Comparison of ENCODE assay signal across 9 mouse cellular contexts in genomic region chr5:113547949-113548700, GRCm38 (mm10). TPM values are rescaled to one million over a fixed set of nuclear protein-coding genes. Genes with fewer than 3 reads are reported as not detected.
DNase-seq lines count a peak whose midpoint lies in the region; ATAC-seq and TF ChIP-seq lines count a peak whose summit lies in the region.
"Had no signal": no experiment of that assay in that cellular context is flagged by ENCODE, and none has a peak within 500 bp of the region (broad histone marks: within the 10 kb centered on the region; RNA-seq: fewer than 3 reads in every experiment).

No protein-coding gene starts in this region.

- H3K4me1 ChIP-seq in midbrain, embryonic 10.5 days: peaks cover 30% of the 10 kb centered on the region
- peaks cover 10% of the 10 kb centered on the region for H3K4me1 ChIP-seq in midbrain, embryonic 15.5 days

- H3K9me3 ChIP-seq in midbrain, embryonic 10.5 days (replicated peaks): no peaks in the 10 kb centered on the region
- no peaks in the 10 kb centered on the region for H3K9me3 ChIP-seq in midbrain, embryonic 15.5 days
- H3K9me3 ChIP-seq: embryonic facial prominence, embryonic 15.5 days had no signal

- H3K36me3 ChIP-seq in midbrain, embryonic 10.5 days: no peaks in the 10 kb centered on the region
- H3K36me3 ChIP-seq in midbrain, embryonic 15.5 days (replicated peaks): no peaks in the 10 kb centered on the region
- H3K36me3 ChIP-seq: embryonic facial prominence, embryonic 15.5 days had no signal

- H3K4me2 ChIP-seq in midbrain, embryonic 15.5 days: no peak overlapping the region
- H3K4me2 ChIP-seq: embryonic facial prominence, embryonic 15.5 days had no signal

- DNase-seq in midbrain, embryonic 10.5 days (ENCODE audit: low spot score): peak; percentile 49
- DNase-seq in Patski (ENCODE audit: low read depth, low spot score): no peak
- DNase-seq in cerebellum, postnatal 10 days: peak; percentile 83 to 85
- peak; percentile 60 to 63 for DNase-seq in left cerebral cortex, adult 18-20 months (ENCODE audit: low spot score in 2 of 2)
- no peak for DNase-seq in spleen, postnatal 36 days (ENCODE audit: low spot score in 2 of 2)

- H3K27ac ChIP-seq in midbrain, embryonic 10.5 days (replicated peaks): no peak overlapping the region
- no peak overlapping the region for H3K27ac ChIP-seq in midbrain, embryonic 15.5 days
- H3K27ac ChIP-seq: embryonic facial prominence, embryonic 15.5 days had no signal

- 58% methylated on average over 14 of the region's 14 CpGs for WGBS in midbrain, embryonic 10.5 days
- WGBS in midbrain, embryonic 15.5 days: 58% methylated on average over 14 of the region's 14 CpGs

- no peak overlapping the region for H3K9ac ChIP-seq in midbrain, embryonic 15.5 days
- H3K9ac ChIP-seq: embryonic facial prominence, embryonic 15.5 days had no signal

- in situ Hi-C loops in Patski (cut with MboI; ENCODE audit: low pct_unique_long_range_greater_than_20kb): no loop called here

- H3K4me3 ChIP-seq in midbrain, embryonic 10.5 days: no peak overlapping the region
- no peak overlapping the region for H3K4me3 ChIP-seq in midbrain, embryonic 15.5 days
- H3K4me3 ChIP-seq: embryonic facial prominence, embryonic 15.5 days had no signal

- TF ChIP-seq CTCF in Patski (IDR thresholded peaks at IDR 0.05): no peak

- peaks cover 31% of the 10 kb centered on the region for H3K27me3 ChIP-seq in midbrain, embryonic 10.5 days (ENCODE audit: low read depth, poor library complexity, severe bottlenecking)
- 0 out of 2 replicates have a peak, but pooled peaks cover 6% of the 10 kb centered on the region for H3K27me3 ChIP-seq in midbrain, embryonic 15.5 days (replicated peaks)
- H3K27me3 ChIP-seq in Patski: no peaks in the 10 kb centered on the region

- ATAC-seq in midbrain, embryonic 15.5 days (replicated peaks): no peak
- ATAC-seq in Patski: peak; percentile 10
- ATAC-seq in granulocyte monocyte progenitor cell, adult 5-6 weeks (replicated peaks; ENCODE audit: poor library complexity, severe bottlenecking): peak; percentile 73
- peak; percentile 34; the same call in 1 of the 2 replicates for ATAC-seq in monocyte, adult 5-6 weeks (replicated peaks; ENCODE audit: insufficient number of reproducible peaks, low FRiP score, low TSS enrichment, poor library complexity, severe bottlenecking)

- CTCF ChIA-PET in Patski (lab: Charles Lee): no interaction called here

- POLR2A ChIA-PET in Patski (lab: Charles Lee): no interaction called here

RNA-seq across cellular contexts. Expression of gene Wscd2, which starts 58.0 kb away (rescaled TPM):
- 9.2 and 11.8 TPM in 2 replicates for polyA plus RNA-seq in midbrain, embryonic 10.5 days (2016; fragmentation: Nextera tagmentation; extraction: Ambion mirVana)
- polyA plus RNA-seq in midbrain, embryonic 15.5 days (2015; fragmentation: Nextera tagmentation; extraction: Ambion mirVana): 16.0 TPM in 2 replicates
- polyA plus RNA-seq in Patski (2021): 0.28 TPM
- not detected in 2 replicates for total RNA-seq in granulocyte monocyte progenitor cell, adult 5-6 weeks (2014; fragmentation: Nextera tagmentation)
- total RNA-seq in granulocyte monocyte progenitor cell, adult 5-6 weeks (2017): not detected in 2 replicates
- total RNA-seq in left cerebral cortex, adult 18-20 months (2021): 10 to 100 TPM; 53.0 to 56.5 TPM
- total RNA-seq in monocyte, adult 5-6 weeks (2017): 0.29 to 5.9 TPM (median 1.8 TPM) in 3 replicates

Comparison
In these comparisons a context has a peak if more than half of its experiments do, and no peak if none do; other contexts are left out.
1. DNase-seq: peak in midbrain, embryonic 10.5 days (single experiment), cerebellum, postnatal 10 days (2 of 2) and left cerebral cortex, adult 18-20 months (2 of 2); none in Patski (single experiment) and spleen, postnatal 36 days (0 of 2).